Mouse (Mus musculus) intestine, embryonic 14.5 days (tissue): ENCODE data around the gene Olfr116. TPM values are rescaled to one million over a fixed set of nuclear protein-coding genes. Genes with fewer than 3 reads are reported as not detected.

Experiments
- ATAC-seq: fragments of 200-750 bp; cut with Nextera tagmentation; replicated peaks from 2 replicates; pipeline ENCODE4 v1.8.0; 2017; ENCODE audit warnings: low read depth, moderate number of reproducible peaks, moderate TSS enrichment, moderate library complexity; ENCODE audit not compliant: low FRiP score, low TSS enrichment
- DNase-seq: peaks from one replicate; pipeline ENCODE4 v3.0.0-alpha.2; 2018; ENCODE audit warnings: low spot score
- H3K27ac ChIP-seq: fragments of 300-500 bp; sonication (generic); 2 replicates; pipeline ENCODE4 v1.5.1; 2014; ENCODE audit warnings: low read depth, mild to moderate bottlenecking, control low read depth
- H3K27me3 ChIP-seq: fragments of 300-500 bp; sonication (generic); replicated peaks from 2 replicates; pipeline ENCODE4 v1.6.1; 2014; ENCODE audit warnings: low read length, control low read depth; ENCODE audit not compliant: control insufficient read depth, insufficient read depth
- H3K36me3 ChIP-seq: fragments of 300-500 bp; sonication (generic); 2 replicates; pipeline ENCODE4 v1.6.1; 2014; ENCODE audit warnings: low read length, control low read depth; ENCODE audit not compliant: control insufficient read depth, insufficient read depth
- H3K4me1 ChIP-seq: fragments of 300-500 bp; sonication (generic); replicated peaks from 2 replicates; pipeline ENCODE4 v1.6.1; 2014; ENCODE audit warnings: low read length, control low read depth, mixed read lengths; ENCODE audit not compliant: control insufficient read depth, insufficient read depth
- H3K4me2 ChIP-seq: fragments of 300-500 bp; sonication (generic); 2 replicates; pipeline ENCODE4 v1.6.1; 2014; ENCODE audit warnings: low read length
- H3K4me3 ChIP-seq: fragments of 300-500 bp; sonication (generic); 2 replicates; pipeline ENCODE4 v1.5.1; 2014; ENCODE audit warnings: low read depth, low read length, control low read depth, mixed read lengths
- H3K9ac ChIP-seq: fragments of 300-500 bp; sonication (generic); 2 replicates; pipeline ENCODE4 v1.6.1; 2014; ENCODE audit warnings: mild to moderate bottlenecking, low read length
- H3K9me3 ChIP-seq: fragments of 300-500 bp; sonication (generic); 2 replicates; pipeline ENCODE4 v1.6.1; 2016; ENCODE audit warnings: low read length, control low read depth; ENCODE audit not compliant: control insufficient read depth
- WGBS: fragments of 180-500 bp; shearing (Covaris S2); extraction: QIAGEN DNeasy Blood & Tissue Kit; methylation state at CpG from one replicate; pipeline ENCODE4 v1.1.7; 2014; 5-methylcytosine and 5-hydroxymethylcytosine counted together
- polyA plus RNA-seq: library from polyadenylated mRNA; unstranded; fragments of >200 nt; fragmentation: Nextera tagmentation; extraction: Ambion mirVana; gene quantifications from 2 replicates; pipeline ENCODE4 v1.2.1, GENCODE M21; 2014

Gene Olfr116
- not detected in 2 replicates for polyA plus RNA-seq

- Histone ChIP-seq H3K36me3 (no peaks in the 10 kb centered on the region), H3K4me2 (no peak within 1 kb of the TSS), H3K9me3 (no peaks in the 10 kb centered on the region), H3K27ac (no peak within 1 kb of the TSS), H3K4me3 (no peak within 1 kb of the TSS), H3K27me3 (no peaks in the 10 kb centered on the region), H3K4me1 (no peaks in the 10 kb centered on the region), H3K9ac (no peak within 1 kb of the TSS)
- no peak for ATAC-seq
- 69% methylated on average over 2 of the region's 2 CpGs for WGBS
- DNase-seq: no peak
These were observed at the start of gene Olfr116, which contains the start of gene Olfr115 for GRCm38 (mm10) chr17:37627009-37627408. TSS of gene Olfr116 (minus strand) at chr17:37627199. TSS of gene Olfr115 (minus strand) at chr17:37627109.

GRCm38 (mm10) chr17:37666688-37667087 is 39.7 kb upstream of the Olfr116 start, which contains the start of gene Olfr118:
TSS of gene Olfr118 (plus strand) at chr17:37666988.
- WGBS: 62% methylated on average over 2 of the region's 2 CpGs
- H3K36me3 ChIP-seq: no peaks in the 10 kb centered on the region
- no peak within 1 kb of the TSS for H3K4me2 ChIP-seq
- H3K9ac ChIP-seq: no peak within 1 kb of the TSS
- no peaks in the 10 kb centered on the region for H3K9me3 ChIP-seq
- no peak for DNase-seq
- no peaks in the 10 kb centered on the region for H3K4me1 ChIP-seq
- H3K27ac ChIP-seq: no peak within 1 kb of the TSS
- ATAC-seq: no peak
- no peak within 1 kb of the TSS for H3K4me3 ChIP-seq
- no peaks in the 10 kb centered on the region for H3K27me3 ChIP-seq

- H3K4me3 ChIP-seq: no peak within 1 kb of the TSS
- H3K36me3 ChIP-seq: no peaks in the 10 kb centered on the region
- H3K27ac ChIP-seq: no peak within 1 kb of the TSS
- H3K27me3 ChIP-seq: no peaks in the 10 kb centered on the region
- 68% methylated on average over 1 of the region's 1 CpGs for WGBS
- no peak within 1 kb of the TSS for H3K4me2 ChIP-seq
- no peaks in the 10 kb centered on the region for H3K4me1 ChIP-seq
- no peaks in the 10 kb centered on the region for H3K9me3 ChIP-seq
- DNase-seq (no peak), ATAC-seq (no peak)
- H3K9ac ChIP-seq: no peak within 1 kb of the TSS
These were observed 36.7 kb upstream of the Olfr116 start, which contains the start of gene Olfr117 for GRCm38 (mm10) chr17:37663682-37664081. TSS of gene Olfr117 (minus strand) at chr17:37663782.

GRCm38 (mm10) chr17:37592643-37593042 is 34.4 kb downstream of the Olfr116 start, which contains the start of gene Olfr114:
TSS of gene Olfr114 (minus strand) at chr17:37592743.
- H3K27ac ChIP-seq: no peak within 1 kb of the TSS
- no peaks in the 10 kb centered on the region for H3K27me3 ChIP-seq
- H3K4me1 ChIP-seq: no peaks in the 10 kb centered on the region
- no peak within 1 kb of the TSS for H3K4me2 ChIP-seq
- DNase-seq (no peak), ATAC-seq (no peak)
- H3K9me3 ChIP-seq: no peaks in the 10 kb centered on the region
- H3K36me3 ChIP-seq: no peaks in the 10 kb centered on the region
- no peak within 1 kb of the TSS for H3K4me3 ChIP-seq
- H3K9ac ChIP-seq: no peak within 1 kb of the TSS

- DNase-seq (no peak), ATAC-seq (no peak)
- H3K27ac ChIP-seq: no peak within 1 kb of the TSS
- H3K4me1 ChIP-seq: no peaks in the 10 kb centered on the region
- no peaks in the 10 kb centered on the region for H3K27me3 ChIP-seq
- no peak within 1 kb of the TSS for H3K4me3 ChIP-seq
- H3K4me2 ChIP-seq: no peak within 1 kb of the TSS
- H3K9ac ChIP-seq: no peak within 1 kb of the TSS
- H3K36me3 ChIP-seq: no peaks in the 10 kb centered on the region
- H3K9me3 ChIP-seq: no peaks in the 10 kb centered on the region
These were observed 49.4 kb downstream of the Olfr116 start, which contains the start of gene Olfr113 for GRCm38 (mm10) chr17:37577563-37577962. TSS of gene Olfr113 (minus strand) at chr17:37577663.

Other genes starting within 250 kb of the Olfr116 start
- gene Olfr105-ps, start 248.2 kb downstream of the Olfr116 start, polyA plus RNA-seq: not detected in 2 replicates
- not detected in 2 replicates for gene Olfr106-ps, start 236.8 kb downstream of the Olfr116 start, polyA plus RNA-seq
- not detected in 2 replicates for gene Olfr107, start 228.0 kb downstream of the Olfr116 start, polyA plus RNA-seq
- not detected in 2 replicates for gene Olfr108, start 181.7 kb downstream of the Olfr116 start, polyA plus RNA-seq
- not detected in 2 replicates for gene Olfr109, start 168.3 kb downstream of the Olfr116 start, polyA plus RNA-seq
- not detected in 2 replicates for gene H2-M2, start 143.6 kb downstream of the Olfr116 start, polyA plus RNA-seq
- gene Olfr110, start 134.7 kb downstream of the Olfr116 start, polyA plus RNA-seq: not detected in 2 replicates
- gene Olfr111, start 119.2 kb downstream of the Olfr116 start, polyA plus RNA-seq: not detected in 2 replicates
- gene Olfr112, start 57.7 kb downstream of the Olfr116 start, polyA plus RNA-seq: not detected in 2 replicates
- gene Olfr113, start 49.5 kb downstream of the Olfr116 start, polyA plus RNA-seq: not detected in 2 replicates
- not detected in 2 replicates for gene Olfr114, start 34.5 kb downstream of the Olfr116 start, polyA plus RNA-seq
- not detected in 2 replicates for gene Olfr115, start 90 bp downstream of the Olfr116 start, polyA plus RNA-seq
- gene Olfr117, start 36.6 kb upstream of the Olfr116 start, polyA plus RNA-seq: not detected in 2 replicates
- gene Olfr118, start 39.8 kb upstream of the Olfr116 start, polyA plus RNA-seq: not detected in 2 replicates
- not detected in 2 replicates for gene Olfr119, start 69.4 kb upstream of the Olfr116 start, polyA plus RNA-seq
- not detected in 2 replicates for gene Olfr120, start 94.6 kb upstream of the Olfr116 start, polyA plus RNA-seq
- not detected in 2 replicates for gene Olfr121, start 121.7 kb upstream of the Olfr116 start, polyA plus RNA-seq
- gene Olfr122, start 141.4 kb upstream of the Olfr116 start, polyA plus RNA-seq: not detected in 2 replicates
- gene Olfr123, start 166.3 kb upstream of the Olfr116 start, polyA plus RNA-seq: not detected in 2 replicates
- not detected in 2 replicates for gene Olfr124, start 172.7 kb upstream of the Olfr116 start, polyA plus RNA-seq
- gene Olfr125, start 205.8 kb upstream of the Olfr116 start, polyA plus RNA-seq: not detected in 2 replicates
- gene Olfr126, start 220.3 kb upstream of the Olfr116 start, polyA plus RNA-seq: not detected in 2 replicates